Mouse (Mus musculus): Measurements from ENCODE around the gene Bcat1.

Gene Bcat1

DNA sequence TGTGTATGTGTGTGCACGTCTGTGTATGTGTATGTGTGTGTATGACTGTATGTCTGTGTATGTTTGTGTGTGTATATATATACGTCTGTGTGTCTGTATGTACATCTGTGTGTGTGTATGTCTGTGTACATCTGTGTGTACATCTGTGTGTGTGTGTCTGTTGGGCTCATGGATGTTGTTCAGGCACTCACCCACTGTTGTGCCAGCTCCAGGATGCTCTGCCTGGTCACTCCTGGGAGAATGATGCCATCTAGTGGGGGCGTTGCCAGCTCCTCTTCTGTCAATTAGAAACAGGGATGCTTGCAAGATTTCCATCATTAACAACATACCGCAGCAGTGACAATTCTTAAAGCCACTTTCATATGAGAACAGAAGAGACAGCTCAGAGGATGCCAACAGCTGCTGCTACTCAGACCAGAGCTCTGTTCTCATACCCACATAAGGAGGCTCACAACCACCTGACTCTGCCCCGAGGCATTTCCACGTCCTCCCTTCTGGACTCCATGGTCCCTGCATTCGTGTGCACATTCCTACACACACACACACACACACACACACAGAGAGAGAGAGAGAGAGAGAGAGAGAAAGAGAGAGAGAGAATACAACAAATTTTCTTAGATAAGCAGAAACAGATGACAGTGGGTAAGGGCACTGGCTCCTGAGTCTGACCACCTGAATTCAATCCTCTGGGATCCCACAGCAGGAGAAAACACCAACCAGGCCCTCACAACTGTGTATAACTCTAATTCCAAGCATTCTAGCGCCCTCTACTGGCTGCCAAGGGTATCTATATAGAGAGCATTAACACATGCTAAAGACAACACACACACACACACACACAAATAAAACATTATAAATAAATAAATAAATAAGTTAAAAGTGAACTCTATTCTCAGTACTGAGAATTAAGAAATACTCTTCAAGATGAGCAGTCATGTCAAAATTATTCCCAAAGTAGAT, 65.8 kb downstream of the Bcat1 start:
- DNase-seq (ENCODE audit: low spot score in 2 of 2): peak in 1 of 2 experiments; percentile 27

DNA sequence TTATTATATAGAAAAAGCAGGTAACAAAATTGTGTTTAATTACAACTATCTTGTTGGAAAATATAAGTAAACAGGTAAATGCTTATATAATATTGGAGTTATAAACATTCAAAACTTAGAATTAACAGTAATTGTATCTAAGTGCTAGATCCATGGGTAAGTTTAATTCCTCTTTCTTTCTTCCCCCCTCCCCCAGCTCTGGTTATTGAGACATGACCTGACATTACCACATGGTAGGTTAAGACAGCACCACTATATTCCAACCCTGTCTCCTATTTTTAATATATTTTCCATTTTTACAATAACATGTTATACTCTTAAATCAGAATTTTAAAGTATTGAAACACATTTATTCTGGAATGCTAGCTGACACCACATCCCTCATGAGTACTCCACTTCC, 72.5 kb downstream of the Bcat1 start:
- no peak for DNase-seq (ENCODE audit: low spot score in 2 of 2)

DNA sequence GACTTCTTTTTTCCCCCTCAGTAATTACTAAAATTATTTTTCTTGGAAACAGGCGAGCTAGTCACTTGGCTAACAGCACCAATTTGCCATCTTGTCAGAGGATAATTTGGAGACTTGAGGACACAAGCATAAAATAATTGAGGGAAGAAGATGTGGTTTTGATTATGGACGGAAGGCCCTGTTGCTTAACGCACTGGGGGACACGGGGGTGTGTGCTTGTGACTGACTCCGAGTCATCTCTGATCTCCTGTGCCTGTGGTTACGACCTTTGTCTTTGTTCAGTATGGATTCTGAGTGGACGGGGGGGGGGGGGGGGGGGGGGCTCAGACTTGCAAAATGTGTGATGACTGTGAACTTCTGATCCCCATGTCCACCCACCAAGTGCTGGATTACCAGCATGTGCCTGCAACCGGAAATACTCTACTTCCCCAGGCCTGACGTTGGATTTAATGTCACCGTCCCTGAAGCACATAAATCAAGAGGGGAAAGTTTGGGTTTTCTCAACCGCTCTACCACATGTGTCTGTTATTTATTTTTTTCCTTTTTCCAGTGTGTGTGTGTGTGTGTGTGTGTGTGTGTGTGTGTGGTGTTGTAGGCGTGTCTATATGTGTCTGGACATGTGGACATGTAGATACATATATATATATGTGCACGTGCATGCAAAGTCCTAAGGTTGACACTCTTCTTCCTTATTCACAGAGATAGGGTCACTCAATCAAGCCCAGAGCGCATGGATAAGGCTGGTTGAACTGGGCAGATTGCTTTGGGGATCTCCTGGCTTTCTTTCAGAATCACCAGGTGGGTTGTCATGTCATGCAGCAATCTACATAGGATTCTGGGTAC, 73.7 kb downstream of the Bcat1 start:
- no peak for DNase-seq (ENCODE audit: low spot score in 2 of 2)

DNA sequence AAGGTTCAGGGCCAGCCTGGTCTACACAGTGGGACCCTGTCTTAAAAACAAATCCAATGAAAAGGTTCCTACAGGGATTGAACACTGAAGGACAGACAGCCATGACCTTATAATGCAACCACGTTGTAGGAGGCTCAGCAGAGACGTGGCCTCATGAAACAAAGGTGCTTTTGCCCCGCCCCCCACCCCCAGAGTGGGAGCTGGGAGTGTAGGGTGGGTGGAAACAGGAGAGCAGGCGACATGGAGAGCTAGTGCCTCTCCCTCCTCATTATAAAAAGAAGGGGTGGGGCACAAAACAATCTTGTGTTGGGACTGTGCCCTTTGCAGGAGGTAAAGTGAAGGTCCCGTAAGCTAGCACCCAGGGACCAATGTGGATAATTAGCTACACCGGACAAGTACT, 74.5 kb downstream of the Bcat1 start:
- no peak for DNase-seq (ENCODE audit: low spot score in 2 of 2)

DNA sequence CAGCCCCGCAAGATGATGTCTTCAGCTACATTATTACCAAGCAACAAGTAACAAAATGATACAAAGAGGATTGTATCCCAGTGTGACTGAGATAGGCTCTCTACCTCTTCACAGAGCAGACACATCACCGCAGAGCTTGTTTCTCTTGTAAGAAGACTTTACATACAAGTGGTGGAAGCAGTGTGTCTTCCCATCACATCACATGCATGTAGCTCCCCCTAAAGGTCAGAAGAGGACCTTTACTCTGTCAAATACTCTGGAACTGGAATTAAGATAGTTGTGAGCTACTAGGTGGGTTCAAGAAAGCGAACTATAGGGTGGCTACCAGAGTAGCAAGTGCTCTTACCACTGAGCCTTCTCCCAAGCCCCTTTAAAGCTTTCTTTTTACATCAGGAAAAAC, 78.8 kb downstream of the Bcat1 start:
- no peak for DNase-seq (ENCODE audit: low spot score in 2 of 2)

DNA sequence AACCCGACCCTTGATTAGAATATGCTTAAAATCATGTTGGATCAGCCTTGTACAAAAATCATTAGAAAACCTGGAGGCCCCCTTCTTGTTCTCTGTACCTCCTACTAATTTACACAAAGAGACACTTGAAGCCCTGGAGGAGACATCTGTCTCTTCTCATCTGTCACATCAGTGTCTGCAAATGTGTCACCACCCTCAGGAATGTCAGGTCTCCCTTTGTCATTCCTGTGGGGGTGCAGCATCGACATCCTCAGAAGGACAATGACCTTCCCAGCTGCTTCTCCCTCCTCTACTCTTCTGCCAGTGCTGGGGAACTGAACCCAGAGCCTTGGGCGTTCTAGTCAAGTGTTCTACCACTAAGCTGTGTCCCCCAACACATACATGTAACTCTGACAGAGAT, 83.9 kb downstream of the Bcat1 start:
- no peak for DNase-seq (ENCODE audit: low spot score in 2 of 2)

DNA sequence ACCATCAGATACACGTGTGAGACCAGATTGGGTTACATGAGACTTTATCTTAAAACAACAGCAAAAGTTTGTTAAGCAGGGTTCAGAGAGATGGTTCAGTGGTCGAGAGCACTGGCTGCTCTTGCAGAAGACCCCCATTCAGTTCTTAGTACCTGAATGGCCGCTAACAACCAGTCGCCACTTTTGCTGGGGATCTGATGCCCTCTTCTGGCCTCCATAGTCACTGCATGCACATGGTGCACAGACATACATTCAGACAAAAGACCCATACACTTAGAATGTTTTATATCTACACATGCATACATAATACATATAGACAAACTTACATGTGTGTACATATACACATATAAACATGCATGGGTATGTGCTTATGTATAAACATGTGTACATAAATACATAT, 86.8 kb downstream of the Bcat1 start:
- no peak for DNase-seq (ENCODE audit: low spot score in 2 of 2)

DNA sequence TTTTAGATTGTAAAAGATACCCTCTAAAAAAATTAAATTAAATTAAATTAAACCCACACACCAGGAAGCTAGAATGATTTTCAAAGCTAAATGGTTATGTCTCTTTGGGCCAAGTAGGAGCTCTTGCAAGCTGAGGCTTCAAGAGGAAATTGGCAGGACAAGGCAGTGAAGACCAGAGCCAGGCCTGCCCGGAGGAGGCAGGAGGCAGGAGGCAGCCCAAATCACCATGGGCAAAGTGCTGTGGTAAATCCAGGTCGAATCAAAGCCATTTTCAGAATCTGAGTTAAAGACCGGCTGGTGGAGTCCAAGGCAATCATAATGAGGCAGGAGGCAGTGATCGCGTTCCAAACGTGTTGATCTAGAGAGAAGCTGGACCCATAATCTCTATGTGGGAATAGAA, 88.3 kb downstream of the Bcat1 start:
- no peak for DNase-seq (ENCODE audit: low spot score in 2 of 2)

DNA sequence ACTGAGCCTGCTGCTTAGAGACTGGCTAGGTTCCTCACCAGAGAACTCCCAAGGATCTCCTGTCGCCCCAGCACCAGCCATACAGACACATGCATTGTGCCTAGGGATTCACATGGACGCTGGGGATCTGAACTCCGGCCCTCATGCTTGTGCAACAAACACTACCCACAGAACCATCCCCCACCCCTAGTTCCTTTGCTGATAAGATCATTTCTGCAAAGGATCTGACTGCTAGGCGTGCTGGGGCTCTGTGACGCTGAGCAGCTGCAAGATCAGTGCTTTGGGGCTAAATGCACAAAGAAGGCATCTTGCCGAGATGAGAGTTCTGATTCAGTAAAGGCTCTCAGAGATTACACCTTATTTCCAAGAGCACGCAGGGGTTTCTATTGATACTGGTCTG, 88.8 kb downstream of the Bcat1 start:
- no peak for DNase-seq (ENCODE audit: low spot score in 2 of 2)

DNA sequence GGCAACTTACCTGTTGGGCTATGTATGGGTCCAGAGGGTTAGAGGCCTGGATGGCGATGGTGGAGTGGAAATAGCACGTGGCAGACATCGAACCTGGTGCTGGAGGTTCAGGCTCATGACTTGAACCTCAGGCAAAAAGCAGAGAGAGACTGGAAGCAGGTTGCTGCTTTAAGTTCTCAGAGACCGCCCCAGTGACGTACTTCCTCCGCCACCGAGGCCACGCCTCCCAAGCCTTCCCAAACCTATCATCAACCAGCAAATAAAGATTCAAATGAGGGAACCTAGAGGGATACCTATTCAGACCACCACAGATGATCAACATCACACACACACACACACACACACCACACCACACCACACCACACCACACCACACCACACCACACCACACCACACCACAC, 91.8 kb downstream of the Bcat1 start:
- no peak for DNase-seq (ENCODE audit: low spot score in 2 of 2)

DNA sequence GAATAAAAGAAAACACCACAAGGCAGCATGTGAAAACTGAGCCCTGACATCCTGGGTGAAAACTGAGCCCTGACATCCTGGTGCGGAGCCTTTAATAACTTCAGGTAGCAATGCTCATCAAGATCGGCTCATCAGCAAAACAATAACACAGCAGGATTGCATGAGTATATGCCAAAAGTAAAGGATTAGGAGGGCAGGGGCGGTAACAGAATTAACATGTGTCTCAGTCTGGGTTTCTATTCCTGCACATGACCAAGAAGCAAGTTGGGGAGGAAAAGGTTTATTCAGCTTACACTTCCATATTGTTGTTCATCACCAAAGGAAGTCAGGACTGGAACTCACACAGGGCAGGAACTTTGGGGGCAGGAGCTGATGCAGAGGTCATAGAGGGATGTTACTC, 93.9 kb downstream of the Bcat1 start:
- DNase-seq (ENCODE audit: low spot score in 2 of 2): no peak

DNA sequence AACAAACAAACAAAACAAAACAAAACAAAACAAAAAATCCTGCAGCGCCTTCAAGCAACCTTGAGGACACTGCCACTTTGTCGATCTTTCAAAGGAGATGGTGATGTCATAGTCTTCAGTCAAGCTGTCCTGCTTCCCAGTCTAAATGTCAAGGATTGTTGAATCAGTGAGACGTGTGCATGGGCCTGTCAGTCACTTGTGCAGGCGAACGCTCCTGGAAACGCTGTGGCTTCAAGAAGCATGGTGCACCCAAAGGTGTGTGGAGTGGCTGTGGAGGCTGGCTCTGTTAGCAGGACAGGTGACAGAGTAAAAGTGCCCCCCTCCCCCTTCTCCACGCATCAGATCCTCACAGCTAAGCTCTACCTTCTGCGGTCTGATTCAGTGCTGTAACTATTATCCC, 103.6 kb downstream of the Bcat1 start:
- no peak for DNase-seq (ENCODE audit: low spot score in 2 of 2)

DNA sequence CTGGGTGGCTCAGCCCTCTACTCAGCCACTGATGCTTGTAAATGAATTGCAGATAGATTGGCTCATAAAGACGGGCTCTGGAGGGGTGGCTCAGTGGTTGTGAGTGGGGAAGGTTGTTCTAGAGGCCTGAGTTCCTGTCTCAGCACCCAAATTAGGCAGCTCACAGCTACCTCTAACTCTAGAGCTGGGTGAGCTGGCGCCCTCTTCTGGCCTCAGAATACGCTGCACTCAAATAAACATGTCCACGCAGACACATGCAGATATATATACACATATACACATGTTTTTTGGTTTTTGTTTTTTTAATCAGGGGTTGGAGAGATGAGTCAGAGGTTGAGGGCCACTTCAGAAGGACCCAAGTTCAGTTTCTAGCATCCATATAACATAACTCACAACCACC, 105.1 kb downstream of the Bcat1 start:
- DNase-seq (ENCODE audit: low spot score in 2 of 2): no peak

DNA sequence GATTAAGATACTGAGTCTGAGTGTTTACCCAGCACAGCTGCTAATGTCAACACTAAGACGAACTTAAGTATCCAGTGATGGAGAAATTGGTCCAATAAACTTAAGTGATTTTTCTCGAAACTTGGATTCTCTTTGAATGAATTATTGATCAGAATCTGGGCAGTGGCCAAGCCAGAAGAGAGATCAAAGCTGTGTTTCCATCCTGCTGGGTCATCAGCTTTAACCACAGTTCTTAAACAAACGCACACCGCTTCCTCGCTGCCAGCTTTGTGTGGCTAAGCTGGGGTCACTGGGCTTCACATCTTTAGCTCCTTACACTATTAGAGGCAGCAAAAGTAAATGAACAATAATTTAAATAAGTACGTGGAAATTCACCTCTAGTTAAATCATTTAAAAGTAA, 108.4 kb downstream of the Bcat1 start:
- no peak for DNase-seq (ENCODE audit: low spot score in 2 of 2)

DNA sequence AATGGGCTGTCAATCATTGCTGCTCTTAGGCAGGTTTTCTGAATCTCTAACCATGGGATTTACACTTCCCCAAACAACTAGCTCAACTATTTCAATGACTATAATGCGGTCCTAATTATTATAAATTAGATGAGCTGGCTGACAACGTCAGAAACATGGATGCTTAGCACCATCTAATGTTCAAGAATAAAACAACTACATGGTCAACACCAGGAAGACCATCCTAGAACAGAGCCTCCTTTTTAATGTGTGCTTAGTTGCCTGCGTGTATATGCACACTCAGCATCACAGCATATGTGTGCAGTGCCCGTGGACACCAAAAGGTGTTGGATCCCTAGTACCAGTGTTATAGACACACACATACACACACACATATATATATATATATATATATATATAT, 111.8 kb downstream of the Bcat1 start:
- DNase-seq (ENCODE audit: low spot score in 2 of 2): no peak

DNA sequence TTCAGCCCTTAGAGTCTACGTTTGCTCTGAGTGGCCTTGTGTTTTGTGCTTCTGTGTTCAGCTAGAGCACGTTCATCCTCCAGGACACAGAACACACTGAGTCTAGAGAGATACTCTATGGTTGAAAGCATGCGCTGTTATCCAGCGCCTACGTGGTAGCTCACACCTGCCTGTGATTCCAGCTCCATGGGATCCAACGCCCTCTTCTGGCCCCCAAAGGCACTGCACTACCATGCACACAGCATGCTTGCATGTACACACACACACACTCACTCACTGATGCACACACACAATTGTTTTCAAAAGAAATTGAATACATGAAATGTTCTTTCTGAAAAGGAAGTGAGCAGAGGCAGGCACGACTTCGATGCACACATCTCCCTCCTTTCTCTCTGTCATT, 112.8 kb downstream of the Bcat1 start:
- DNase-seq (ENCODE audit: low spot score in 2 of 2): no peak

DNA sequence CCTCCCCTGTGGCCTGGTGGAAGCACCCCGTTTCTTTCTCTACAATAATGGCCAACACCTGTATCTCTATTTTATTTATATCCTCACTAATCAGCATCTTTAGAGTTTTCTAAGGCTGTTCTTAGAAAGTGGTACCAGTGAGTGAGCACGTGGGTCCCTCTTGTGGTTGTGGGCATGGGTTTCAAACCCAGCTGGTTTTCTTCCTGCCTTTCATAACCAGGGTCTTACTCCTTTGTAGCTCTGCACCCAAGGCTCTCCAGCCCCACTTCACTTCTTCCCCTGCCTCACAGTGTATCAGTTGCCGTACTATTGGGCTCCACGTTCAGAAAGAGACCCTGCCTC, 114.0 kb downstream of the Bcat1 start:
- peak; percentile 11 to 22 for DNase-seq (ENCODE audit: low spot score in 2 of 2)

DNA sequence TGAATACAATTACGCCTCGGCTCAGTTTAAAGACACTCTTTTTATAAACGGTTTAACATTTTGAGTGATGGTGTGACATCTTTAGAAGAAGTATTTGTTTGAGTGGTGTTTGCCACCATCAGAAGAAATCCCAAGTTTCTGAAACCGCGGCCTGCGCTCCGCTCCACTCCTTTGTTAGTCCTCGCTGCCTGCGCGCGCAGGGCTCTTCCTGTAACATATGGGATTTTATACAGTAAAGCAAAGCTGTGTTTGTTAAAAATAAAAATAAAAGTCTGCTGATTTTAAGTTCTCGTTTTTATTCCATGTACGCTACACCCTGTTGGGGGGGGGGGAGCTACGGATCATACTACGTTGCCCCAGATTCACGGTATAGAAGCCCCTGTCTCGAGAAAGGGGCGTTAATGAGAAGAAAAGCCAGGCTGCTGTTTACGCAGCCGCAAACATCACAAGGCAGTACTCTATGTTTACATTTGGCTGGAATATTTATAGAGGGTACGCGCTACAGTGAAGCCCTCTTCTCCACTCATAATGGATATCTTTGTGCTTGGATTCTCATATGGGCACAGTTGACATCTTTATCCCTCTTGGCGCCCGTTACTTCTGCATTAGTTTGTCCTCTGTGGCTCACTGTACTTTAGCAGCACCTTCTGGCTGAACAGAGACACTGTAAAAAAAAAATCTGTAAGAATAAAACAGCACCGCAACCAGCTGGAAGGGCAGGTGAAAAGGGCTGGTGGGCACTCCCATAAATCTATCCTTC, 114.6 kb downstream of the Bcat1 start:
- DNase-seq (ENCODE audit: low spot score in 2 of 2): peak; percentile 27 to 35

DNA sequence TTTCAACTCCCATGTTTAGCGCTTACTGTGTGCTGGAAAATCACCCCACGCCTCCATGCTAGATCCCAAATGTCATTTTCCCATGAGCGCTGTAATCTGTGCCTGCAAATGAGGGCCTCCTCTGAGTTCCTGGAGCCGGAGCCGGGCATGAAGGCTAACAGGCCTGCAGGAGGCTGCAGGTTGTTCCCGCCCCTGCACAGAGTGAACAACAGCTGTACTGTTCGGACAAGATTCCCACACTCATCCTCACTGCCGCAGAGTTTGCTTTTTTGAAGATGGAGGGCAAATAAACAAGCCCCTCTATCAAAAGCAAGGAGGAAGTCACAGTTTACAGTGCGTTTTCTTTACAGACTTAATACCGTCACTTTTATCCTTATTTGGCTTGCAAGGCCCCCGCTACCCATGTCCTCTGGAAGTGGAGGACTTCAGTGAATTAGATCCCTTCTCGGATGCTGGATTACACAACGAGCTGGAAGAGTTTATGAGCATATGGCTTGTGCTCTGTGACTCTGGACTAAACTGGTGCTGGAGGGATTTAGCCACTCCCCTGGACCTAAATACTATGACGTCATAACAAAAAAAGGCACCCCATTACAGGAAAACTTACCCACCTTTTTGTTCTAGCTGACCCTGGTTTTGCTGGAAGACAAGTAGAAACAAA, 120.0 kb downstream of the Bcat1 start:
- DNase-seq (ENCODE audit: low spot score in 2 of 2): no peak

DNA sequence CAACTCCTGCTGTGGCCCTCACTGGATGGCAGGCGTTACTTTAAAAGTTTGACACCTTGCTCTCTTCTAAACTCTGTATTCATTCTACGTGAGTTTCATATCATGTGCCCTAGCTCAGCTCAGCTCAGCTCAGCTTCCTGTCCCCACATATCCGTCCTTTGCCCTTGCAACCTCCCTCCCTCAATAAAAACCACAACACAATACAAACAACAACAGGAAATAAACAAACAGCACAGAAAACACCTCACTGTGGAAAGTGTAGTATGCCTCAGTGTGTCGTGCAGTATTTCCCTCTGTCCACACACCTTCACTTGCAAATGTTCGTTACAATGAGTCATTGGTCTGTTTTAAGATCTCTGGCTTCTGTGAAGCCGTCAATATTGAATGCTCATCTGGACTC, 123.1 kb downstream of the Bcat1 start:
- no peak for DNase-seq (ENCODE audit: low spot score in 2 of 2)

DNA sequence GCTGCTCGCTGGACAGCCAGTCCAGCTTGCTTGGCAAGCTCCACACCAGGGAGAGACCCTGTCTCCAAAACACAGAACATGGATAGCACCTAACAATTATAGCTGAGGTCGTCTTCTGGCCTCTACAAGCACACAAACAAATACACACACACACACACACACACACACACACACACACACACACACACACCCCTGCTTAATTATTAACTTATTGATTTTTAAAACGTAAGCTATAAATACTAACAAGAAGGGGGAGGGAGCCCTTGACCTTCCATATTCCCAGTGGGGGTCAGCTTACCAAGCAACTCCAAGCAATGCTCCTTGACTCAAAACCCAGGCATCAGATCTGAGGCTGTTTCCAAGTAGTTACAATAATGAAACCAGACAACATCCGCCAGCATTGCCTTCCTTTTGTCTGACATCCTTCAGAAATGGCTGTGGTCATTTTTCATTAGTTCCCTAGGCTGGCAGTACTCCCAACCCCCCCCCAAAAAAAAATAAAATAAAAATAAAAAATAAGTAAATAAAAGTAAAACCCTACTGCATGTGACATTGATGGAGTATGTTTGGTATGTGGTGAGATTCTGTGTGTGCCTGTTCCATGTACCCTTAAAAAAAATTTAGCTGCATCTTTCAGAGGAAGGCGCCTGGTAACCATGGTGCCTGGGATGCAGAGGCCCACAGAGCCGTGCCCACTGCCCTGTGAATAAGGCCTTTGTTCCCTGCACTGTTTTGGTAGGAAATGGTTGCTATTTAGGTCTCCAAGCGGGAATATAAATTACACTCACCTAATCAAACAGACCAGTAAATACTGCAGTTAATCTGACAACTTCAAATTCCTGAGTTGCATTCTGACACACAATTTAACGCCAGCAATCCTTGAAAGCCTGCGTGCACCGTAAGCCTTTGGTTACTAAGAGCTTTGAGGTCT, 131.3 kb downstream of the Bcat1 start:
- no peak for DNase-seq (ENCODE audit: low spot score in 2 of 2)
